Mouse (Mus musculus) heart, postnatal 0 days (tissue): ENCODE data around the gene Pdzk1. TPM values are rescaled to one million over a fixed set of nuclear protein-coding genes. Genes with fewer than 3 reads are reported as not detected.

Experiments used
- ATAC-seq: fragments of 200-750 bp; cut with Nextera tagmentation; 2 replicates; pipeline ENCODE4 v1.8.0; 2017; ENCODE audit warnings: low read depth, moderate number of reproducible peaks, moderate library complexity; ENCODE audit not compliant: insufficient read depth
- DNase-seq: peaks from one replicate; pipeline ENCODE4 v3.0.0-alpha.2; 2016; ENCODE audit warnings: low spot score
- H3K27ac ChIP-seq: fragments of 300-500 bp; sonication (generic); 2 replicates; pipeline ENCODE4 v1.5.1; 2014; ENCODE audit warnings: low read depth, mild to moderate bottlenecking
- H3K27me3 ChIP-seq: fragments of 300-500 bp; sonication (generic); 2 replicates; pipeline ENCODE4 v1.6.1; 2014; ENCODE audit warnings: low read length, mixed read lengths; ENCODE audit not compliant: control insufficient read depth, insufficient read depth
- H3K36me3 ChIP-seq: fragments of 300-500 bp; sonication (generic); replicated peaks from 2 replicates; pipeline ENCODE4 v1.6.1; 2014; ENCODE audit warnings: low read length, mixed read lengths; ENCODE audit not compliant: control insufficient read depth, insufficient read depth
- H3K4me1 ChIP-seq: fragments of 300-500 bp; sonication (generic); 2 replicates; pipeline ENCODE4 v1.6.1; 2014; ENCODE audit warnings: antibody characterized with exemption; ENCODE audit not compliant: control insufficient read depth, insufficient read depth
- H3K4me2 ChIP-seq: fragments of 300-500 bp; sonication (generic); 2 replicates; pipeline ENCODE4 v1.6.1; 2014; ENCODE audit warnings: low read depth, mild to moderate bottlenecking, low read length, moderate library complexity
- H3K4me3 ChIP-seq: fragments of 300-500 bp; sonication (generic); 2 replicates; pipeline ENCODE4 v1.5.1; 2014; ENCODE audit warnings: low read depth, low read length
- H3K9ac ChIP-seq: fragments of 300-500 bp; sonication (generic); replicated peaks from 2 replicates; pipeline ENCODE4 v1.6.1; 2014; ENCODE audit warnings: low read depth, low read length, mixed read lengths
- H3K9me3 ChIP-seq: fragments of 300-500 bp; sonication (generic); replicated peaks from 2 replicates; pipeline ENCODE4 v1.6.1; 2016; ENCODE audit warnings: low read length; ENCODE audit not compliant: control insufficient read depth
- CTCF ChIP-seq: IDR thresholded peaks from 2 replicates; pipeline ENCODE4 v1.5.1; 2016; ENCODE audit warnings: antibody characterized with exemption, control low read depth, low read depth
- EP300 ChIP-seq: IDR thresholded peaks from 2 replicates; pipeline ENCODE4 v1.6.1; 2016; ENCODE audit warnings: antibody characterized with exemption, low read depth
- WGBS: fragments of 180-500 bp; shearing (Covaris S2); extraction: QIAGEN DNeasy Blood & Tissue Kit; methylation state at CpG from one replicate; pipeline ENCODE4 v1.1.7; 2014; 5-methylcytosine and 5-hydroxymethylcytosine counted together
- polyA plus RNA-seq: library from polyadenylated mRNA; unstranded; fragments of >200 nt; fragmentation: Nextera tagmentation; extraction: Ambion mirVana; gene quantifications from 2 replicates; pipeline ENCODE4 v1.2.1, GENCODE M21; 2015
- total RNA-seq: library from RNA; depleted of rRNA; stranded (reverse); fragments of >200 nt; gene quantifications from 2 replicates; pipeline ENCODE4 v1.2.3, GENCODE M21; 2014; ENCODE audit warnings: low replicate concordance

Pdzk1 gene
- total and polyA plus RNA-seq, 2 experiments from 2014 or later = 0.11 TPM; not detected in 1

- Histone ChIP-seq H3K4me3 (no peak overlapping the region), H3K9me3 (no peaks in the 10 kb centered on the region), H3K9ac (no peak overlapping the region), H3K4me1 (no peaks in the 10 kb centered on the region), H3K27ac (no peak overlapping the region), H3K4me2 (no peak overlapping the region), H3K36me3 (no peaks in the 10 kb centered on the region), H3K27me3 (no peaks in the 10 kb centered on the region)
- no peak for ATAC-seq
- no peak for TF ChIP-seq CTCF
- TF ChIP-seq EP300 = no peak
- 85% methylated on average over 12 of the region's 12 CpGs for WGBS
- DNase-seq = no peak
Measured at GRCm38 (mm10) chr3:96824614-96825013, 4.5 kb upstream of the Pdzk1 start.

- WGBS = 47% methylated on average over 11 of the region's 11 CpGs
- no peak overlapping the region for H3K4me2 ChIP-seq
- no peak for ATAC-seq
Measured at GRCm38 (mm10) chr3:96825261-96825660, 3.8 kb upstream of the Pdzk1 start.

GRCm38 (mm10) chr3:96828308-96828864 lies 698 bp upstream of the Pdzk1 start:
- Histone ChIP-seq H3K9me3 (no peaks in the 10 kb centered on the region), H3K4me3 (no peak overlapping the region), H3K27ac (no peak overlapping the region), H3K27me3 (0 out of 2 replicates have a peak, but pooled peaks cover 3% of the 10 kb centered on the region), H3K9ac (no peak overlapping the region), H3K36me3 (no peaks in the 10 kb centered on the region), H3K4me1 (no peaks in the 10 kb centered on the region), H3K4me2 (no peak overlapping the region)
- ATAC-seq (no peak), DNase-seq (no peak)
- no peak for TF ChIP-seq EP300
- no peak for TF ChIP-seq CTCF
- 35% methylated on average over 15 of the region's 15 CpGs for whole genome bisulfite sequencing

More at GRCm38 (mm10) chr3:96825261-96825660, 3.8 kb upstream of the Pdzk1 start:
- Histone ChIP-seq H3K4me3 (no peak overlapping the region), H3K4me1 (no peaks in the 10 kb centered on the region), H3K27me3 (no peaks in the 10 kb centered on the region), H3K36me3 (no peaks in the 10 kb centered on the region), H3K9me3 (no peaks in the 10 kb centered on the region), H3K27ac (no peak overlapping the region), H3K9ac (no peak overlapping the region)
- DNase-seq = no peak
- no peak for TF ChIP-seq EP300
- TF ChIP-seq CTCF = no peak

GRCm38 (mm10) chr3:96829856-96830255 lies 772 bp downstream of the Pdzk1 start:
- Histone ChIP-seq H3K4me1 (no peaks in the 10 kb centered on the region), H3K4me3 (no peak overlapping the region), H3K27ac (no peak overlapping the region), H3K36me3 (no peaks in the 10 kb centered on the region), H3K9ac (no peak overlapping the region), H3K4me2 (no peak overlapping the region), H3K27me3 (0 out of 2 replicates have a peak, but pooled peaks cover 3% of the 10 kb centered on the region), H3K9me3 (no peaks in the 10 kb centered on the region)
- no peak for DNase-seq
- TF ChIP-seq CTCF = no peak
- TF ChIP-seq EP300 = no peak
- WGBS = 85% methylated on average over 10 of the region's 10 CpGs
- ATAC-seq = no peak

- TF ChIP-seq EP300 (no peak), CTCF (no peak)
- H3K27ac ChIP-seq = no peak overlapping the region
- H3K9ac ChIP-seq = no peak overlapping the region
- no peak overlapping the region for H3K4me3 ChIP-seq
- no peaks in the 10 kb centered on the region for H3K9me3 ChIP-seq
- WGBS = 38% methylated on average over 5 of the region's 5 CpGs
- DNase-seq (no peak), ATAC-seq (no peak)
- no peak overlapping the region for H3K4me2 ChIP-seq
- H3K4me1 ChIP-seq = no peaks in the 10 kb centered on the region
- H3K36me3 ChIP-seq = no peaks in the 10 kb centered on the region
- H3K27me3 ChIP-seq = 0 out of 2 replicates have a peak, but pooled peaks cover 3% of the 10 kb centered on the region
Measured at GRCm38 (mm10) chr3:96832930-96833329, 3.8 kb downstream of the Pdzk1 start.
